Mouse (Mus musculus): ENCODE results near the gene Itga9. TPM values are rescaled to one million over a fixed set of nuclear protein-coding genes. Genes with fewer than 3 reads are reported as not detected.

The Itga9 gene
- polyA plus RNA-seq, 1 experiment from 2014 or later = 3.7 TPM

DNA sequence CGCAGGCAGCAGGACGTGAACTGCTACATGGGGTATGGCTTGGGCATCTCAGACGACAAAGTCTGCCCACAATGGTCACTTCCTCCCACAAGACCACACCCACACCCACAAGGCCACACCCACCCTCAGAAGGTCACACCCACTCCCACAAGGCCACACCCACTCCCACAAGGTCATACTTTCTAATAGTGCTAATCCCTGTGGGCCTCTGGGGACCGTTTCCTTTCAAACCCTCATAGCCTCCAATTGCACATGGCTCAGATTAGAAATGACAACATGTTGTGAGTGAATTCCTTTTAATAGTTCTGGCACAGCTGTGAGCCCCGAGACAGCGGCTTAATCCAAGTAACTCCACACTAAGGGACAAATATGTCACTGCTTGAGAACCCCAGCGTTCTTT, 280.7 kb downstream of the Itga9 start:
- no peak overlapping the region for H3K4me3 ChIP-seq (ENCODE audit: low read length)
- 86% methylated on average over 7 of the region's 7 CpGs for WGBS
- H3K4me1 ChIP-seq (ENCODE audit: control insufficient read depth, insufficient read depth, low read length) = peaks cover 10% of the 10 kb centered on the region; the same call in 1 of the 2 replicates
- no peaks in the 10 kb centered on the region for H3K9me3 ChIP-seq (ENCODE audit: control insufficient read depth, low read length)
- H3K27ac ChIP-seq (ENCODE audit: low read length) = no peak overlapping the region
- H3K4me2 ChIP-seq (ENCODE audit: low read depth, low read length) = no peak overlapping the region
- ATAC-seq = no peak
- H3K9ac ChIP-seq (ENCODE audit: low read depth, low read length) = no peak overlapping the region
- no peaks in the 10 kb centered on the region for H3K36me3 ChIP-seq (ENCODE audit: control insufficient read depth, insufficient read depth, low read length)
- no peaks in the 10 kb centered on the region for H3K27me3 ChIP-seq (replicated peaks; ENCODE audit: control insufficient read depth, insufficient read depth, low read length)

DNA sequence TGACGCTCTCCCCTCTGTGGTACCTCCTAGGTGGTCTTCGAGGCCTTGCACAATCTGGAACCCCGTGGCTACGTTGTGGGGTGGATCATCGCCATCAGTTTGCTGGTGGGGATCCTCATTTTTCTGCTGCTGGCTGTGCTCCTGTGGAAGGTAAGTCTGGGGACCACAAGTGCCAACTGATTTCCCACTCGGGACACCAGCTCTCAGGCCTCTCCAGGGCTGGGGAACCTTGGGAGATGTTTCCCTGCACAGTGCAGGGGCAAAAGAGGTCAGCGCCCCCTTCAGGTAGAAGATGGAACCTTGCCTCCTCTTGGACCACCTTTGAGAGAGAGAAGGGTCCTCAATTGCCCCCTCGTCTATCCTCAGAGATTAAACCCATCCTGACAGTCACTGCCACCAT, 281.2 kb downstream of the Itga9 start:
- WGBS = 89% methylated on average over 8 of the region's 8 CpGs

DNA sequence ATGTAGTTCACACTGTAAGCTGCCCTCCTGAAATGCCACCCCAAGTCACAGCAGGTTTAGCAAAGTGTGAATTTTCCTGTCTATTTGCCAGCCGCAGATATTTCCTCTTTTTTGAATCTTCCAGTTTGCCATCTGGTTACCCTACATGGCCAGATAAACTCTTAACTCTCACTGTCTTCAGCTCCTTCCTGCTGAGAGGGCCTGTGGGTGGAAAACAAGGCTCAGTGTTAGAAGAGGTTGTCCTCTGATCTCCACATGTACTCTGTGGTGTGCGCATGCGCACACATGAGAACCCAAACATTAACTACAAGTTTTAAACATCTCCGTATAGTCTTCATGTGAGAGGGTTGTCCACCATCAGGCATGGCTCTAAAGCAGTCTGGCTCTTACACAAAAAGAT, 283.7 kb downstream of the Itga9 start:
- Histone ChIP-seq H3K27ac (ENCODE audit: low read length) (no peak overlapping the region), H3K4me1 (ENCODE audit: control insufficient read depth, insufficient read depth, low read length) (peaks cover 10% of the 10 kb centered on the region; the same call in 1 of the 2 replicates), H3K4me3 (ENCODE audit: low read length) (no peak overlapping the region), H3K27me3 (replicated peaks; ENCODE audit: control insufficient read depth, insufficient read depth, low read length) (no peaks in the 10 kb centered on the region), H3K9ac (ENCODE audit: low read depth, low read length) (no peak overlapping the region), H3K9me3 (ENCODE audit: control insufficient read depth, low read length) (no peaks in the 10 kb centered on the region), H3K36me3 (ENCODE audit: control insufficient read depth, insufficient read depth, low read length) (no peaks in the 10 kb centered on the region), H3K4me2 (ENCODE audit: low read depth, low read length) (no peak overlapping the region)
- 76% methylated on average over 4 of the region's 4 CpGs for WGBS
- no peak for ATAC-seq

More for the DNA sequence above, 281.2 kb downstream of the Itga9 start:
- no peaks in the 10 kb centered on the region for H3K36me3 ChIP-seq (ENCODE audit: control insufficient read depth, insufficient read depth, low read length)
- H3K4me2 ChIP-seq (ENCODE audit: low read depth, low read length) = no peak overlapping the region
- H3K9ac ChIP-seq (ENCODE audit: low read depth, low read length) = no peak overlapping the region
- H3K9me3 ChIP-seq (ENCODE audit: control insufficient read depth, low read length) = no peaks in the 10 kb centered on the region
- peaks cover 10% of the 10 kb centered on the region; the same call in 1 of the 2 replicates for H3K4me1 ChIP-seq (ENCODE audit: control insufficient read depth, insufficient read depth, low read length)
- no peak overlapping the region for H3K27ac ChIP-seq (ENCODE audit: low read length)
- no peak for ATAC-seq
- no peaks in the 10 kb centered on the region for H3K27me3 ChIP-seq (replicated peaks; ENCODE audit: control insufficient read depth, insufficient read depth, low read length)
- H3K4me3 ChIP-seq (ENCODE audit: low read length) = no peak overlapping the region

DNA sequence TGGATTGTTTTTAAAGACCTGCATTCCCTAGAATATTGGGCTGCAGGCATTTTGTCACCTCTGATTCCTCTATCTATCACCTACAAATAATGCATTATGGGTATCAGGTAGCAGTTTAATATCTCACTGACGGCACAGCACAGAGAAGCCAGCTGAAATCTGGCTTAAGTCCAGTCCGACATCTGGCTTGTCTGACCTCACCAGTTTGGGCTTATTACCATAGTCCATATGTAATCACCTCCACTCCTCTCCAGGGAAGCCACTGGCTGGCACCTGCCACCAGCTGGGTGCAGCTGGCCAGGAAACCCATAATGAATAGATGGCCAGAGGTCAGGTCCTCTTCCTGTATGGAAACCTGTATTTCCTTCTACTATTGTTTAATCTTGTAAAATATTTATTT, 284.2 kb downstream of the Itga9 start:
- WGBS = 46% methylated on average over 2 of the region's 2 CpGs
- Histone ChIP-seq H3K36me3 (ENCODE audit: control insufficient read depth, insufficient read depth, low read length) (no peaks in the 10 kb centered on the region), H3K4me1 (ENCODE audit: control insufficient read depth, insufficient read depth, low read length) (peaks cover 10% of the 10 kb centered on the region; the same call in 1 of the 2 replicates), H3K4me2 (ENCODE audit: low read depth, low read length) (no peak overlapping the region), H3K27ac (ENCODE audit: low read length) (no peak overlapping the region), H3K9me3 (ENCODE audit: control insufficient read depth, low read length) (no peaks in the 10 kb centered on the region), H3K9ac (ENCODE audit: low read depth, low read length) (no peak overlapping the region), H3K4me3 (ENCODE audit: low read length) (no peak overlapping the region), H3K27me3 (replicated peaks; ENCODE audit: control insufficient read depth, insufficient read depth, low read length) (no peaks in the 10 kb centered on the region)
- no peak for ATAC-seq

DNA sequence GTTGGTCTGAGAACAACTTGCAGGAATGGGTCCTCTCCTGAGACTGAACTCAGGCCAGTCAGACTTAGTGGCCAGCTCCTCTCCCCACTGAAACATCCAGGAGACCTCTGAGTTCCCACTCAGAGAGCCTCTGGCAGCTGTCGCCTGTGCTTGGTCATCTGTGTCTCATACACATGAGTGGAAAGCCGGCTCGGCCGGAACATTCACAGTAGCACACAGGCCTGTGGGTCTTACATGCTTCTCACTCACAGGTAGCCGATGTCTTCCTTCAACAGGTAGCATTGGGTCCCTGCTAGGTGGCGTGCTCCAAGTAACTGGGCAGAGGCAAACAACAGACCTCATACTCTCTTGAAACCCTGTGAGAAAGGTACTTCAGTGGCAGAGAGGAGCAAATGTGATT, 284.6 kb downstream of the Itga9 start:
- Histone ChIP-seq H3K9me3 (ENCODE audit: control insufficient read depth, low read length) (no peaks in the 10 kb centered on the region), H3K27ac (ENCODE audit: low read length) (0 out of 2 replicates have a peak overlapping the region, but pooled peaks have one; percentile 26), H3K9ac (ENCODE audit: low read depth, low read length) (no peak overlapping the region), H3K4me3 (ENCODE audit: low read length) (no peak overlapping the region), H3K36me3 (ENCODE audit: control insufficient read depth, insufficient read depth, low read length) (no peaks in the 10 kb centered on the region), H3K4me1 (ENCODE audit: control insufficient read depth, insufficient read depth, low read length) (peaks cover 10% of the 10 kb centered on the region; the same call in 1 of the 2 replicates), H3K27me3 (replicated peaks; ENCODE audit: control insufficient read depth, insufficient read depth, low read length) (no peaks in the 10 kb centered on the region), H3K4me2 (ENCODE audit: low read depth, low read length) (no peak overlapping the region)
- 74% methylated on average over 6 of the region's 6 CpGs for WGBS
- no peak for ATAC-seq

DNA sequence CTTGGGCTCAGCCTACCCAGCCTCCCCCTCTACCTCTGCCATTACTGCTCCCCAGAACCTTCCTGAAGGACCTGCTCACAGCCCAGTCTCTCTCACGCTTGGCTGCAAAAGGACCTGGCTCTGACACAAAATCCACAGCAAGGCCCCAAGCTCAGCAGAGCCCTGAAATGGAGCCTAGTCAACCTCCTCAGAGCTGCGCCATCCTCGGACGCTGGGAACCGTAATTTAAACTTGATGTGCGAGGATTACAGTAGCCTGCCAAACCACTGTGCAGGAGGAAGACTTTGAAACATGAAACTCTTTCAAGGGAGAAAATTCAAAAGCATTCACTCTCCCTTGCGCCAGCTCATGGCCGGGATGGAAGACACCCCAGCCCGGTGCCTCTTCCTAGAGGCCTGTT, 285.1 kb downstream of the Itga9 start:
- 60% methylated on average over 9 of the region's 9 CpGs for WGBS
- H3K4me1 ChIP-seq (ENCODE audit: control insufficient read depth, insufficient read depth, low read length) = peaks cover 10% of the 10 kb centered on the region; the same call in 1 of the 2 replicates
- H3K4me2 ChIP-seq (ENCODE audit: low read depth, low read length) = no peak overlapping the region
- no peak for ATAC-seq
- no peaks in the 10 kb centered on the region for H3K27me3 ChIP-seq (replicated peaks; ENCODE audit: control insufficient read depth, insufficient read depth, low read length)
- no peak overlapping the region for H3K4me3 ChIP-seq (ENCODE audit: low read length)
- H3K9me3 ChIP-seq (ENCODE audit: control insufficient read depth, low read length) = no peaks in the 10 kb centered on the region
- H3K36me3 ChIP-seq (ENCODE audit: control insufficient read depth, insufficient read depth, low read length) = no peaks in the 10 kb centered on the region
- 0 out of 2 replicates have a peak overlapping the region, but pooled peaks have one; percentile 26 for H3K27ac ChIP-seq (ENCODE audit: low read length)
- no peak overlapping the region for H3K9ac ChIP-seq (ENCODE audit: low read depth, low read length)

DNA sequence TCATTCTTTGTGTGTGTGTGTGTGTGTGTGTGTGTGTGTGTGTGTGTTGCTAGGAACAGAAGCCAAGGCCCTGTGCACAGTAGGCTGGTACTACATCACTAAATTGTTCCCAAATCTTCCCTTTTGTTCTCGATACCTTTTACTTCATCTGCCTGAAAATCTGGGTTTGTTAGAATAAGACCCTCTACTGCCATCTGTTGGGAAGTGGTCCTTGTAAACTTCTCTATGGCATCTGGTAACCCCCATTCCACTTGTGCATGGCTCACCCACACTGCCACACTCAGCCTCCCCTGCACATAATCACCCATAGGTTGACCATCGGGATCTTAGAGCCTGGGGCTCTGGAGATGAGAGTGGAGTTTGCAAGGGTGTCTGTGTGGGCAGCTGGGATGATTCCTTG, 288.6 kb downstream of the Itga9 start:
- no peak overlapping the region for H3K27ac ChIP-seq (ENCODE audit: low read length)
- no peak overlapping the region for H3K4me2 ChIP-seq (ENCODE audit: low read depth, low read length)
- no peaks in the 10 kb centered on the region; the same call in 1 of the 2 replicates for H3K36me3 ChIP-seq (ENCODE audit: control insufficient read depth, insufficient read depth, low read length)
- H3K9ac ChIP-seq (ENCODE audit: low read depth, low read length) = no peak overlapping the region
- ATAC-seq = no peak
- peaks cover 10% of the 10 kb centered on the region; the same call in 1 of the 2 replicates for H3K4me1 ChIP-seq (ENCODE audit: control insufficient read depth, insufficient read depth, low read length)
- H3K4me3 ChIP-seq (ENCODE audit: low read length) = no peak overlapping the region
- no peaks in the 10 kb centered on the region for H3K27me3 ChIP-seq (replicated peaks; ENCODE audit: control insufficient read depth, insufficient read depth, low read length)
- 78% methylated on average over 2 of the region's 2 CpGs for WGBS
- H3K9me3 ChIP-seq (ENCODE audit: control insufficient read depth, low read length) = no peaks in the 10 kb centered on the region

DNA sequence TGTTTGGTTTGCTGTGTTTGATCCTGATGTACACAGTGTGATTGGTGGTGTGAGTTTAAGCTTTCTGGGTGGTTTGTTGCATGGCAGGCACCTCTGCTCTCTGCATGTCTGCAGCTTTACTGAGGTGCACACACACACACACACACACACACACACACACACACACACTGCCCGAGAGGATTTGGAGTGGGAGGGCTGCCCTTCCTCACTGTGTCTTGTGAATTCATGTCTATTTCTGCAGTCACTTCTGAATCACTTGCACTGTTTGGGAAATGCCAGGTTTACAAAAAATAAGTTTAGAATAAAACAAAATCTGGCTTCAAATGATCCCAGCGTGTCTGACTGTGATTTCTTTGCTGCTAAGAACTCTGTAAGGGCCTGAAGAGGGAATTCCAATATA, 294.2 kb downstream of the Itga9 start:
- Histone ChIP-seq H3K36me3 (ENCODE audit: control insufficient read depth, insufficient read depth, low read length) (no peaks in the 10 kb centered on the region; the same call in 1 of the 2 replicates), H3K9me3 (ENCODE audit: control insufficient read depth, low read length) (no peaks in the 10 kb centered on the region), H3K4me2 (ENCODE audit: low read depth, low read length) (no peak overlapping the region), H3K4me1 (ENCODE audit: control insufficient read depth, insufficient read depth, low read length) (no peaks in the 10 kb centered on the region), H3K9ac (ENCODE audit: low read depth, low read length) (no peak overlapping the region), H3K27ac (ENCODE audit: low read length) (no peak overlapping the region), H3K4me3 (ENCODE audit: low read length) (no peak overlapping the region), H3K27me3 (replicated peaks; ENCODE audit: control insufficient read depth, insufficient read depth, low read length) (no peaks in the 10 kb centered on the region)
- ATAC-seq = no peak
- 66% methylated on average over 2 of the region's 2 CpGs for WGBS

DNA sequence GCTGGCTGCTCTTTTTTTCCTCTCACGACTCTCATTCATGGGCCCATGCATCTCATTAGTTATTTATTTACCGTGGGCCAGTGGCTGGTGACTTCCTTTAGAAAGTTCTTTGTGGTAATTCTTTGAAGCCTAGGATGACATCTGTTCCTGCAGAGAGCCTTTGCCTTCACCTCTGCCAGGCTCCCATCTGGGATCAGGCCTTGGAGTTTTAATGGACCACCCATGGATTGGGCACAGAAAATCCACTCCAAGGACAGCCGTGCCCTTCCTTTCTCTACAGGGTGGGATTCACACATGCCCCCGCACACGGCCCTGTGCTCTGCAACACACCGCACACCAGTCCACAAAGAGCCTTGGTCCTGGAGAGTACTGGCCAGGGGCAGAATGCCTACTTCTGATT, 295.4 kb downstream of the Itga9 start:
- Histone ChIP-seq H3K36me3 (ENCODE audit: control insufficient read depth, insufficient read depth, low read length) (no peaks in the 10 kb centered on the region; the same call in 1 of the 2 replicates), H3K9ac (ENCODE audit: low read depth, low read length) (no peak overlapping the region), H3K27me3 (replicated peaks; ENCODE audit: control insufficient read depth, insufficient read depth, low read length) (no peaks in the 10 kb centered on the region), H3K9me3 (ENCODE audit: control insufficient read depth, low read length) (no peaks in the 10 kb centered on the region), H3K4me1 (ENCODE audit: control insufficient read depth, insufficient read depth, low read length) (0 out of 2 replicates have a peak, but pooled peaks cover 2% of the 10 kb centered on the region), H3K4me3 (ENCODE audit: low read length) (no peak overlapping the region), H3K27ac (ENCODE audit: low read length) (no peak overlapping the region), H3K4me2 (ENCODE audit: low read depth, low read length) (no peak overlapping the region)
- 59% methylated on average over 6 of the region's 6 CpGs for WGBS
- ATAC-seq = no peak
